Mouse (Mus musculus): Measurements from ENCODE around the gene Apol8.
A peak's percentile ranks its signal among the peaks of the same experiment; 100 is the strongest.

Gene Apol8

GRCm38 (mm10) chr15:77756848-77757247 is at the start of gene Apol8:
TSS of gene Apol8 (minus strand) at chr15:77757003.
- peak; percentile 70 for DNase-seq

GRCm38 (mm10) chr15:77805657-77806056 is 48.9 kb upstream of the Apol8 start:
- DNase-seq, result no peak

- no peak for DNase-seq
These were observed 48.1 kb upstream of the Apol8 start for GRCm38 (mm10) chr15:77804949-77805348.

- DNase-seq, result no peak
These were observed 47.7 kb upstream of the Apol8 start for GRCm38 (mm10) chr15:77804460-77804859.

- no peak for DNase-seq
These were observed 46.9 kb upstream of the Apol8 start for GRCm38 (mm10) chr15:77803747-77804146.

- DNase-seq, result no peak
These were observed 46.2 kb upstream of the Apol8 start for GRCm38 (mm10) chr15:77802992-77803391.

GRCm38 (mm10) chr15:77801188-77801587 is 44.4 kb upstream of the Apol8 start:
- DNase-seq, result no peak

- DNase-seq, result peak; percentile 79
These were observed 43.7 kb upstream of the Apol8 start for GRCm38 (mm10) chr15:77800511-77800910.

GRCm38 (mm10) chr15:77799491-77800474 is 43.0 kb upstream of the Apol8 start:
- DNase-seq, result no peak

GRCm38 (mm10) chr15:77798664-77799490 is 42.1 kb upstream of the Apol8 start:
- DNase-seq, result peak; percentile 80

- peak; percentile 61 for DNase-seq
These were observed 41.0 kb upstream of the Apol8 start for GRCm38 (mm10) chr15:77797609-77798411.

GRCm38 (mm10) chr15:77796409-77797035 is 39.7 kb upstream of the Apol8 start:
- no peak for DNase-seq

- DNase-seq, result no peak
These were observed 38.1 kb upstream of the Apol8 start for GRCm38 (mm10) chr15:77794908-77795356.

GRCm38 (mm10) chr15:77794138-77794907 is 37.5 kb upstream of the Apol8 start:
- no peak for DNase-seq

- DNase-seq, result no peak
These were observed 36.8 kb upstream of the Apol8 start for GRCm38 (mm10) chr15:77793554-77793953.

GRCm38 (mm10) chr15:77793094-77793493 is 36.3 kb upstream of the Apol8 start:
- DNase-seq, result no peak

- no peak for DNase-seq
These were observed 35.3 kb upstream of the Apol8 start for GRCm38 (mm10) chr15:77792056-77792455.

GRCm38 (mm10) chr15:77790656-77791405 is 34.0 kb upstream of the Apol8 start:
- no peak for DNase-seq

GRCm38 (mm10) chr15:77789186-77789585 is 32.4 kb upstream of the Apol8 start:
- DNase-seq, result no peak

GRCm38 (mm10) chr15:77788356-77788755 is 31.6 kb upstream of the Apol8 start:
- DNase-seq, result no peak

All from kidney, postnatal 10 days (tissue).